Mouse (Mus musculus) embryo, embryonic 10 days (tissue): Measurements from ENCODE around the gene Fli1.
A peak's percentile ranks its signal among the peaks of the same experiment; 100 is the strongest.

Experiments used
- DNase-seq: peaks from one replicate; pipeline ENCODE4 v3.0.0-alpha.2; 2015; ENCODE audit warnings: low spot score

Gene Fli1

GRCm38 (mm10) chr9:32522536-32523245 lies 20.0 kb downstream of the Fli1 start:
- DNase-seq = no peak

GRCm38 (mm10) chr9:32521331-32521730 lies 21.3 kb downstream of the Fli1 start:
- no peak for DNase-seq

- DNase-seq = no peak
Observed at GRCm38 (mm10) chr9:32520821-32521220, 21.8 kb downstream of the Fli1 start.

GRCm38 (mm10) chr9:32519101-32520051 lies 23.3 kb downstream of the Fli1 start:
- DNase-seq = no peak

GRCm38 (mm10) chr9:32518351-32519075 lies 24.1 kb downstream of the Fli1 start:
- no peak for DNase-seq

- no peak for DNase-seq
Observed at GRCm38 (mm10) chr9:32516691-32517090, 26.0 kb downstream of the Fli1 start.

- no peak for DNase-seq
Observed at GRCm38 (mm10) chr9:32515894-32516686, 26.6 kb downstream of the Fli1 start.

- no peak for DNase-seq
Observed at GRCm38 (mm10) chr9:32514406-32515058, 28.1 kb downstream of the Fli1 start.

GRCm38 (mm10) chr9:32513471-32513870 lies 29.2 kb downstream of the Fli1 start:
- DNase-seq = no peak

- no peak for DNase-seq
Observed at GRCm38 (mm10) chr9:32510454-32511263, 32.0 kb downstream of the Fli1 start.

GRCm38 (mm10) chr9:32509706-32510156 lies 32.9 kb downstream of the Fli1 start:
- DNase-seq = no peak

- DNase-seq = no peak
Observed at GRCm38 (mm10) chr9:32508648-32509047, 34.0 kb downstream of the Fli1 start.

GRCm38 (mm10) chr9:32508118-32508517 lies 34.5 kb downstream of the Fli1 start:
- no peak for DNase-seq

GRCm38 (mm10) chr9:32506866-32507861 lies 35.5 kb downstream of the Fli1 start:
- no peak for DNase-seq

GRCm38 (mm10) chr9:32506161-32506560 lies 36.5 kb downstream of the Fli1 start:
- DNase-seq = no peak

- no peak for DNase-seq
Observed at GRCm38 (mm10) chr9:32505460-32506075, 37.1 kb downstream of the Fli1 start.

- DNase-seq = peak; percentile 44
Observed at GRCm38 (mm10) chr9:32503995-32504451, 38.6 kb downstream of the Fli1 start.

GRCm38 (mm10) chr9:32503423-32503822 lies 39.2 kb downstream of the Fli1 start:
- DNase-seq = no peak
